Mouse (Mus musculus): Measurements from ENCODE around the gene Serpini2.
"Not testable (repeated sequence)": the region's sequence is repeated elsewhere in the genome, so short reads cannot be mapped to it uniquely, and the experiment has no call there.

Gene Serpini2

GRCm38 (mm10) chr3:75269978-75270377 is at the start of gene Serpini2:
Serpini2 (minus strand) TSS chr3:75270078.
- no peak for DNase-seq (ENCODE audit: low spot score)

- DNase-seq (ENCODE audit: low spot score), result no peak
These were observed 39.0 kb upstream of the Serpini2 start for GRCm38 (mm10) chr3:75308861-75309260.

GRCm38 (mm10) chr3:75308228-75308627 is 38.4 kb upstream of the Serpini2 start:
- DNase-seq (ENCODE audit: low spot score), result no peak

- DNase-seq (ENCODE audit: low spot score), result no peak
These were observed 35.7 kb upstream of the Serpini2 start for GRCm38 (mm10) chr3:75305584-75305983.

- no peak for DNase-seq (ENCODE audit: low spot score)
These were observed 34.7 kb upstream of the Serpini2 start for GRCm38 (mm10) chr3:75304621-75305020.

- DNase-seq (ENCODE audit: low spot score), result no peak
These were observed 31.2 kb upstream of the Serpini2 start for GRCm38 (mm10) chr3:75301072-75301471.

- DNase-seq (ENCODE audit: low spot score), result not testable (repeated sequence)
These were observed 29.6 kb upstream of the Serpini2 start for GRCm38 (mm10) chr3:75299464-75299863.

GRCm38 (mm10) chr3:75297758-75298111 is 27.9 kb upstream of the Serpini2 start:
- no peak for DNase-seq (ENCODE audit: low spot score)

GRCm38 (mm10) chr3:75297026-75297757 is 27.3 kb upstream of the Serpini2 start:
- DNase-seq (ENCODE audit: low spot score), result no peak

- DNase-seq (ENCODE audit: low spot score), result no peak
These were observed 23.4 kb upstream of the Serpini2 start for GRCm38 (mm10) chr3:75293243-75293642.

- DNase-seq (ENCODE audit: low spot score), result no peak
These were observed 7.6 kb upstream of the Serpini2 start for GRCm38 (mm10) chr3:75277455-75277854.

GRCm38 (mm10) chr3:75276522-75276921 is 6.6 kb upstream of the Serpini2 start:
- DNase-seq (ENCODE audit: low spot score), result no peak

- DNase-seq (ENCODE audit: low spot score), result no peak
These were observed 5.2 kb upstream of the Serpini2 start for GRCm38 (mm10) chr3:75275127-75275526.

GRCm38 (mm10) chr3:75259356-75259755 is 10.5 kb downstream of the Serpini2 start:
- no peak for DNase-seq (ENCODE audit: low spot score)

- DNase-seq (ENCODE audit: low spot score), result no peak
These were observed 50.2 kb downstream of the Serpini2 start for GRCm38 (mm10) chr3:75219694-75220093.

GRCm38 (mm10) chr3:75219211-75219610 is 50.7 kb downstream of the Serpini2 start:
- DNase-seq (ENCODE audit: low spot score), result no peak

GRCm38 (mm10) chr3:75202808-75203503 is 66.9 kb downstream of the Serpini2 start:
- DNase-seq (ENCODE audit: low spot score), result no peak

Data from ovary, adult 18-20 months (tissue).